In genomic region chr2:29666589-29666988, GRCm38 (mm10) we compare ENCODE assay signal across 8 mouse cellular contexts. TPM values are rescaled to one million over a fixed set of nuclear protein-coding genes. Genes with fewer than 3 reads are reported as not detected.
DNase-seq lines count a peak whose midpoint lies in the region; ATAC-seq lines count a peak whose summit lies in the region.

No protein-coding gene starts in this region.

- H3K9me3 ChIP-seq in hindbrain, embryonic 10.5 days, result no peaks in the 10 kb centered on the region
- H3K9me3 ChIP-seq in hindbrain, embryonic 14.5 days (ENCODE audit: control insufficient read depth, low read length), result no peaks in the 10 kb centered on the region
- no peaks in the 10 kb centered on the region for H3K9me3 ChIP-seq in heart, embryonic 10.5 days

- H3K27ac ChIP-seq in hindbrain, embryonic 10.5 days, result no peak overlapping the region; the same call in 1 of the 2 replicates
- H3K27ac ChIP-seq in hindbrain, embryonic 14.5 days, result no peak overlapping the region
- H3K27ac ChIP-seq in heart, embryonic 10.5 days, result 0 out of 2 replicates have a peak overlapping the region, but pooled peaks have one; percentile 36

- no peak overlapping the region for H3K4me2 ChIP-seq in hindbrain, embryonic 14.5 days (replicated peaks)

- H3K4me3 ChIP-seq in hindbrain, embryonic 10.5 days, result no peak overlapping the region
- H3K4me3 ChIP-seq in hindbrain, embryonic 14.5 days (replicated peaks; ENCODE audit: low read length), result no peak overlapping the region
- H3K4me3 ChIP-seq in heart, embryonic 10.5 days, result peak overlapping the region; percentile 35; the same call in 1 of the 2 replicates

- no peak for ATAC-seq in hindbrain, embryonic 14.5 days (ENCODE audit: low FRiP score)
- peak; percentile 62 for ATAC-seq in megakaryocyte-erythroid progenitor cell, adult 5-6 weeks (replicated peaks; ENCODE audit: low FRiP score, low TSS enrichment, poor library complexity, severe bottlenecking)

- H3K4me1 ChIP-seq in hindbrain, embryonic 10.5 days (replicated peaks), result peaks cover 45% of the 10 kb centered on the region
- H3K4me1 ChIP-seq in hindbrain, embryonic 14.5 days (replicated peaks; ENCODE audit: control insufficient read depth, insufficient read depth, low read length), result peaks cover 28% of the 10 kb centered on the region
- H3K4me1 ChIP-seq in heart, embryonic 10.5 days, result peaks cover 84% of the 10 kb centered on the region

- 9% methylated on average over 7 of the region's 7 CpGs for WGBS in hindbrain, embryonic 10.5 days
- WGBS in hindbrain, embryonic 14.5 days, result 10% methylated on average over 7 of the region's 7 CpGs
- WGBS in heart, embryonic 10.5 days, result 4% methylated on average over 7 of the region's 7 CpGs
- WGBS in large intestine, adult 2 months, result 13% methylated on average over 7 of the region's 7 CpGs

- H3K36me3 ChIP-seq in hindbrain, embryonic 10.5 days, result no peaks in the 10 kb centered on the region
- H3K36me3 ChIP-seq in hindbrain, embryonic 14.5 days (replicated peaks; ENCODE audit: control insufficient read depth, insufficient read depth), result no peaks in the 10 kb centered on the region
- H3K36me3 ChIP-seq in heart, embryonic 10.5 days, result peaks cover 2% of the 10 kb centered on the region; the same call in 1 of the 2 replicates

- no peak overlapping the region for H3K9ac ChIP-seq in hindbrain, embryonic 14.5 days

- peak; percentile 55 for DNase-seq in hindbrain, embryonic 10.5 days (ENCODE audit: low spot score)
- no peak for DNase-seq in hindbrain, embryonic 14.5 days (ENCODE audit: low spot score)
- peak; percentile 69 for DNase-seq in adrenal gland, adult 8-10 months
- DNase-seq in heart, embryonic 10.5 days (ENCODE audit: low spot score), result peak; percentile 87
- peak; percentile 31 for DNase-seq in large intestine, adult 2 months (ENCODE audit: low read depth, low spot score)
- no peak for DNase-seq in urinary bladder, adult 18-20 months (ENCODE audit: low spot score in 2 of 2)
- no peak for DNase-seq in frontal cortex, postnatal 36 days (ENCODE audit: low spot score in 2 of 2)

- H3K27me3 ChIP-seq in hindbrain, embryonic 10.5 days (ENCODE audit: insufficient read depth, poor library complexity, severe bottlenecking), result no peaks in the 10 kb centered on the region
- no peaks in the 10 kb centered on the region for H3K27me3 ChIP-seq in hindbrain, embryonic 14.5 days (ENCODE audit: control insufficient read depth, insufficient read depth, low read length)
- no peaks in the 10 kb centered on the region for H3K27me3 ChIP-seq in heart, embryonic 10.5 days (ENCODE audit: insufficient read depth, poor library complexity, severe bottlenecking)

RNA-seq across cellular contexts. Expression of gene Rapgef1, which starts 47.1 kb away (rescaled TPM):
- polyA plus RNA-seq in hindbrain, embryonic 10.5 days (2016; fragmentation: Nextera tagmentation; extraction: Ambion mirVana), result 13.5 and 16.0 TPM in 2 replicates
- polyA plus RNA-seq in hindbrain, embryonic 14.5 days (2014; fragmentation: Nextera tagmentation; extraction: Ambion mirVana), result 19.9 and 22.3 TPM in 2 replicates
- total RNA-seq in adrenal gland, adult 8-10 months (2022), result 10 to 100 TPM; 48.7 to 53.6 (median 52.8) TPM
- polyA plus RNA-seq in heart, embryonic 10.5 days (2016; fragmentation: Nextera tagmentation; extraction: Ambion mirVana), result 11.2 and 13.4 TPM in 2 replicates
- polyA plus RNA-seq in large intestine, adult 2 months (2012; rRNA removed), result 25.0 and 31.5 TPM in 2 replicates
- 52.4 and 58.0 TPM in 2 replicates for total RNA-seq in megakaryocyte-erythroid progenitor cell, adult 5-6 weeks (2014; fragmentation: Nextera tagmentation)
- 30.6 and 41.4 TPM in 2 replicates for total RNA-seq in megakaryocyte-erythroid progenitor cell, adult 5-6 weeks (2017)

Comparison
In these comparisons a context has a peak if more than half of its experiments do, and no peak if none do; other contexts are left out.
1. DNase-seq: peak in hindbrain, embryonic 10.5 days (single experiment), adrenal gland, adult 8-10 months (single experiment), heart, embryonic 10.5 days (single experiment) and large intestine, adult 2 months (single experiment); none in hindbrain, embryonic 14.5 days (single experiment), urinary bladder, adult 18-20 months (0 of 2) and frontal cortex, postnatal 36 days (0 of 2).